Mouse (Mus musculus): ENCODE measurements around the gene Auh.

Gene Auh

GRCm38 (mm10) chr13:52921065-52921825 is 8.2 kb downstream of the Auh start:
- DNase-seq: no peak

GRCm38 (mm10) chr13:52919790-52920352 is 9.6 kb downstream of the Auh start:
- no peak for DNase-seq

GRCm38 (mm10) chr13:52918333-52918732 is 11.1 kb downstream of the Auh start:
- DNase-seq: no peak

GRCm38 (mm10) chr13:52914591-52915110 is 14.8 kb downstream of the Auh start:
- DNase-seq: no peak

GRCm38 (mm10) chr13:52913926-52914325 is 15.6 kb downstream of the Auh start:
- no peak for DNase-seq

- DNase-seq: no peak
These were observed 17.0 kb downstream of the Auh start for GRCm38 (mm10) chr13:52912495-52912894.

GRCm38 (mm10) chr13:52911259-52911658 is 18.2 kb downstream of the Auh start:
- DNase-seq: no peak

- DNase-seq: no peak
These were observed 23.2 kb downstream of the Auh start for GRCm38 (mm10) chr13:52906296-52906695.

- DNase-seq: no peak
These were observed 25.3 kb downstream of the Auh start for GRCm38 (mm10) chr13:52904175-52904574.

GRCm38 (mm10) chr13:52903767-52904166 is 25.7 kb downstream of the Auh start:
- no peak for DNase-seq

- peak; percentile 32 for DNase-seq
These were observed 27.0 kb downstream of the Auh start for GRCm38 (mm10) chr13:52902517-52902916.

GRCm38 (mm10) chr13:52899664-52900063 is 29.8 kb downstream of the Auh start:
- no peak for DNase-seq

- no peak for DNase-seq
These were observed 31.7 kb downstream of the Auh start for GRCm38 (mm10) chr13:52897806-52898205.

- DNase-seq: no peak
These were observed 36.7 kb downstream of the Auh start for GRCm38 (mm10) chr13:52892791-52893190.

GRCm38 (mm10) chr13:52892065-52892503 is 37.4 kb downstream of the Auh start:
- DNase-seq: peak; percentile 66

GRCm38 (mm10) chr13:52890313-52890712 is 39.2 kb downstream of the Auh start:
- DNase-seq: no peak

GRCm38 (mm10) chr13:52886779-52887178 is 42.7 kb downstream of the Auh start:
- no peak for DNase-seq

GRCm38 (mm10) chr13:52883960-52884326 is 45.5 kb downstream of the Auh start:
- no peak for DNase-seq

GRCm38 (mm10) chr13:52883084-52883959 is 46.2 kb downstream of the Auh start:
- DNase-seq: no peak

- peak; percentile 30 for DNase-seq
These were observed 49.1 kb downstream of the Auh start for GRCm38 (mm10) chr13:52880386-52880785.

- no peak for DNase-seq
These were observed 49.6 kb downstream of the Auh start for GRCm38 (mm10) chr13:52879918-52880317.

GRCm38 (mm10) chr13:52879291-52879690 is 50.2 kb downstream of the Auh start:
- no peak for DNase-seq

GRCm38 (mm10) chr13:52878823-52879222 is 50.7 kb downstream of the Auh start:
- DNase-seq: no peak

All from lung, postnatal 14 days (tissue).